Mouse (Mus musculus): Measurements from ENCODE around the gene Net1.

DNA sequence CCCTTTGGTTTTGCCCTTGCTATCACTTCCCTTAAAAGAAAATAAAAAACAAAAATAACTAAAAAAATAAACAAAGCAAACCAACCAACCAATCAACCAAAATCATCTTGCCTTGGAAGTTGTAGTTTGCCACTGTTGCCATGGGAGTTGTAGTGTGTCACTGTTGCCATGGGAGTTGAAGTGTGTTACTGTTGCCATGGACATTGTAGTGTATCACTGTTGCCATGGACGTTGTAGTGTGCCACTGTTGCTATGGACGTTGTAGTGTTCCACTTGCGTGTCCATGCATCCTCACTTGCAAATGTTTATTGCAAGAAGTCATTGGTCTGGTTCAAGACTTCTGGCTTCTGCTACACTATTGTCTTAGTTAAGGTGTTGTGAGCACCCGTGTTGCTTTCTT is 29.2 kb upstream of the Net1 start:
- no peak for TF ChIP-seq CTCF (IDR thresholded peaks at IDR 0.05; ENCODE audit: extremely low read depth, insufficient read depth, low read length)
- no peak for TF ChIP-seq POLR2A (IDR thresholded peaks at IDR 0.05; ENCODE audit: extremely low read depth, insufficient read depth, low read length)
